Mouse (Mus musculus): ENCODE measurements at regions not wholly inside any gene's neighbourhood (a gene's known extent, or its start where the extent isn't known, plus 50 kb on each side); places are given as distances from the start of the nearest gene placed in this dataset.

GRCm38 (mm10) chr10:37694041-37694690 is 555.4 kb upstream of the Marcks start:
- no peak for DNase-seq

GRCm38 (mm10) chr10:37692851-37693250 is 554.1 kb upstream of the Marcks start:
- no peak for DNase-seq

- no peak for DNase-seq
Measured at GRCm38 (mm10) chr10:37691939-37692338, 553.2 kb upstream of the Marcks start.

GRCm38 (mm10) chr10:37683101-37683500 is 544.4 kb upstream of the Marcks start:
- DNase-seq, result no peak

- no peak for DNase-seq
Measured at GRCm38 (mm10) chr10:37680601-37681000, 541.9 kb upstream of the Marcks start.

- no peak for DNase-seq
Measured at GRCm38 (mm10) chr10:37677826-37678225, 539.1 kb upstream of the Marcks start.

GRCm38 (mm10) chr10:37668827-37669226 is 530.1 kb upstream of the Marcks start:
- DNase-seq, result no peak

- no peak for DNase-seq
Measured at GRCm38 (mm10) chr10:37667031-37667745, 528.5 kb upstream of the Marcks start.

GRCm38 (mm10) chr10:37666535-37666934 is 527.8 kb upstream of the Marcks start:
- DNase-seq, result no peak

GRCm38 (mm10) chr10:37637001-37637562 is 498.4 kb upstream of the Marcks start:
- no peak for DNase-seq

GRCm38 (mm10) chr10:37636421-37636820 is 497.7 kb upstream of the Marcks start:
- no peak for DNase-seq

GRCm38 (mm10) chr10:37630403-37630802 is 491.7 kb upstream of the Marcks start:
- no peak for DNase-seq

GRCm38 (mm10) chr10:37627900-37628299 is 489.2 kb upstream of the Marcks start:
- no peak for DNase-seq

- no peak for DNase-seq
Measured at GRCm38 (mm10) chr10:37626758-37627201, 488.1 kb upstream of the Marcks start.

GRCm38 (mm10) chr10:37625972-37626757 is 487.4 kb upstream of the Marcks start:
- no peak for DNase-seq

GRCm38 (mm10) chr10:37623041-37623440 is 484.3 kb upstream of the Marcks start:
- DNase-seq, result no peak

- DNase-seq, result no peak
Measured at GRCm38 (mm10) chr10:37618606-37619005, 479.9 kb upstream of the Marcks start.

- peak; percentile 50 to 56 for DNase-seq
Measured at GRCm38 (mm10) chr10:37617708-37618300, 479.1 kb upstream of the Marcks start.

- DNase-seq, result no peak
Measured at GRCm38 (mm10) chr10:37615926-37616691, 477.4 kb upstream of the Marcks start.

- no peak for DNase-seq
Measured at GRCm38 (mm10) chr10:37613936-37614335, 475.2 kb upstream of the Marcks start.

GRCm38 (mm10) chr10:37603529-37603928 is 464.8 kb upstream of the Marcks start:
- no peak for DNase-seq

- no peak for DNase-seq
Measured at GRCm38 (mm10) chr10:37602936-37603335, 464.2 kb upstream of the Marcks start.

Measured in lung, postnatal 4 days (tissue).